Mouse (Mus musculus) cerebral cortex, adult 2 months (tissue): ENCODE results near the gene Serhl.

ENCODE experiments used
- WGBS: fragments of 180-500 bp; shearing (Covaris S2); methylation state at CpG from one replicate; pipeline ENCODE4 v1.1.7; 2018; 5-methylcytosine and 5-hydroxymethylcytosine counted together

The Serhl gene

DNA sequence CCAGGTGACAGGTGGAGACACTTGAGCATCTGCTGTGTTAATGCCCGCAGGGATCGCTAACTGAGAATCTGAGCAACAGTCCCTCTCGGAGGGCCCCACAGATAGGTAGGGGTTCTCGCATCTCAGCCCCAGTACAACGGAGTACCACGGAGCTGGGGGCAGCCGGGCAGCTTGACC, at the start of gene Serhl:
Gene Serhl, plus strand, starts transcription at position 78 of the 177 bp plus-strand sequence.
- WGBS = 54% methylated on average over 7 of the region's 7 CpGs

DNA sequence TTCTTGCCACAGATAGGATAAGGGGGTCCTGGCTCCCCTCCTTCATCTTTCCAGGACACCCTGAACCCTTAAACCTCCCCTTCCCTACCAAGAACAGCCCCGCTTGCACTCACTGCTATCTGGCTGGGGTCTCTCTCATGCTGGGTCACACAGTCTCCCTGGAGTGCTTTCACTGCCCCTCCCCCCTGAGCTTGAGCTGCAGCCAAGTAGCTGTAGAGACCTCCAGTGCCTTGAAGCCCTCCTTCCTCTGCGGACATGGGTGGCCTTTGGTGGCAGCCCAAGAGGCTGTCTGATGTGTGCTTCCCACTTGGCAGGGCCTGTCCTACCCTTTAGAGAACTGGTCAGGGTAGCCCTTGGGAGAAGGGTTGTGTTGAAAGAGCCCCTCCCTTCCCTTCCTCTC, 49.1 kb upstream of the Serhl start:
- 82% methylated on average over 2 of the region's 2 CpGs for WGBS

DNA sequence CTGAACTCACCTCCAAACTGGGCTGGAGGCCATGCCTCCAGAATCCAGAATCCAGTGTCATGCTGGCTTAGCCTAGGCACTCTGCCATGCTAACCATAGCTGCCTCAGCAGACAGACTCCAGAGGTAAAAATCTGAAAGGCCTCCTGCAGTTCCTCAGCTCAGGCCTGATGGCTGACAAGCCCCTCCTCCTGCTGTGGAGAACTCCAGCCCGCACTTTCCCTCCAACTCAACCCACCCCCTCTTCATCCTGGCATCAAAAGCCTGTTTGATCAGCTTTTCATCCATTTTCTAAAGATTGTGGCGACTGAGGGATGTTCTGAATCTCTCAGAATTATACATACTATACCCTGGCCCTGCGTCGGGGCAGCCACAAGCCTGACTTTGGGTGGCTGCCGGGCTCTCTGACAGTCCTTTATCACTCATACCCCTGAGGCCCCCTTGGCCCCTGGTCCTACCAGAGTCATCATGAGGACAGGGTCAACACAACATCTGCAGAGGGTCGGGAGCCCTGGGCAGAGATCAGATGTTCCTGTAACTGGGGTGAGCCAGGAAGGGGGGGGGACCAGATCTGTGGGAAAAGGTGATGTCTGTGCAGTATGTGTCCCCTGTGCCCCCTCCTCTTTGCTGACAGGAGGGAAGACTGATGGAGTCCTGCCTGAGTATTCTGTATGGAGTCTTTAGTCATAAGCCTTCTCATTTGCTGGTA, 46.5 kb upstream of the Serhl start:
- 30% methylated on average over 6 of the region's 6 CpGs for WGBS

DNA sequence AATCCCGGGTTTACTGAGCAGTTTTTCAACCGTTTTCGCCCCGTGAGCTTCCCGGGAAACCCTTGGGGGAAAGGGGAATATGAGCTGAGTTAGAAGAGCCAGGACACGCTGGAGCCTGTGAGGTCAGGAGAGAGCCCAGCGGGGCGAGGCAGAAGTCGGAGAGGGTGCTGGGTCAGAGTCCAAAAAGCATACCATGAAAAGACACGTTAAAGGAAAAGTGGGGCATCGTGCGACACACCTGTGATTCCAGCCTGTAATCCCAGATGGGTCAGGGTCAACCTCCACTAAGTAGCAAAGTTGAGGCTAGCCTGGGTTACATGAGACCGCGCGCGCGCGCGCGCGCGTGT, 46.0 kb upstream of the Serhl start:
- WGBS = 75% methylated on average over 22 of the region's 22 CpGs

DNA sequence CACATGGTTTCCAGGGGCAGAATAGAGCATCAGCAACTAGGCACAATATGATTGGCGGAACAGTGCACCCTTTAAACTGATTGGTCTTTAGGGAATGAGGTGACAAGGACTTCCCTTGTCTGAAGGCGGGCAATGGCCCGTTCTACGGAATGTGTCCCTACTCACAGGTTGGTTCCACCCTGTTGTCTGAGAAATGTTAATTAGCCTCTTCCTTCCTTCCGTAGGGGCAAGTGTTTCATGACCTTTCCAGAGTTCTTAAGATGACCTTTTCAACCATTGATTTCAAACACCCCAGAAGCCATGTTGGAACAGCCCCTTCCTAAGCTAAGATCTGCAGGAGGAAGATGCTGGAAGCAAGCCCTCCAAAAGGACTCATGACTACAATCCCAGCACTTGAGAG, 43.7 kb upstream of the Serhl start:
- WGBS = 91% methylated on average over 5 of the region's 5 CpGs

DNA sequence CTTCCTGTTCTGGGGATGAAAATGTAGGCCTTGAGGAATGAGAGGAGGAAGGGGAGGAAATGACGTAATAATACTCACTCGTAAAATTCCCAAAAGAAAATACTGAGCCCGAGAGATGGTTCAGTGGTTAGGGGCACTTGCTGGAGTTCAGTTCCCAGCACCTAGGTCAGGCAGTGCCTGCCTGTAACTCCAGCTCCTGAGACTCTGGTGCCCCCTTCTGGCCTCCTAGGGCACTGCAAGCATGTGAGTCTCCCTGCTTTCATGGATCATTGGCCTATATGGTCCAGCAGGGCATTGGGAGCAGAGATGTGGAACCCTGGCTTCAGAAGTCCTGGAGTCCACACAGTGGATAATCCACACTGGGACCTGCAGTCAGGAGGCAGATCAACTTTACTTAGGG, 43.0 kb upstream of the Serhl start:
- 92% methylated on average over 3 of the region's 3 CpGs for WGBS

DNA sequence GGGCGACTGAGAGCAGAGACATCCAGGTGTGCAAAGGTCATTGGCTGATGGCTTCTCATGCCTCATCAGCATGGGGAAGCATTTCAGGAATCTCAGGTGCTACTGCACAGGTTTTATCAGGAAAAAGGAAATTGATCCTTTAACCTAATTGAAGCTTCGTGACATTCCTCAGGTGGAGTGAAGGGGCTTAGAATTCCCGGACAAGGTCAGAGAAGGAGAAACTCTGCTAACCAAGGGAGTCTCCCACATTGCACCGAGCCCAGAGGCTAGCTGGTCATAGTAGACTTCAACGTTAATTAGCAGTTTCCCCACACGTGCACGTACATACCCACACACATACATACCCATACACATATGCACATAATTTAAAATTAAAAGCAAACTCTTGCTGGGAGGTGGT, 42.6 kb upstream of the Serhl start:
- WGBS = 75% methylated on average over 7 of the region's 7 CpGs

DNA sequence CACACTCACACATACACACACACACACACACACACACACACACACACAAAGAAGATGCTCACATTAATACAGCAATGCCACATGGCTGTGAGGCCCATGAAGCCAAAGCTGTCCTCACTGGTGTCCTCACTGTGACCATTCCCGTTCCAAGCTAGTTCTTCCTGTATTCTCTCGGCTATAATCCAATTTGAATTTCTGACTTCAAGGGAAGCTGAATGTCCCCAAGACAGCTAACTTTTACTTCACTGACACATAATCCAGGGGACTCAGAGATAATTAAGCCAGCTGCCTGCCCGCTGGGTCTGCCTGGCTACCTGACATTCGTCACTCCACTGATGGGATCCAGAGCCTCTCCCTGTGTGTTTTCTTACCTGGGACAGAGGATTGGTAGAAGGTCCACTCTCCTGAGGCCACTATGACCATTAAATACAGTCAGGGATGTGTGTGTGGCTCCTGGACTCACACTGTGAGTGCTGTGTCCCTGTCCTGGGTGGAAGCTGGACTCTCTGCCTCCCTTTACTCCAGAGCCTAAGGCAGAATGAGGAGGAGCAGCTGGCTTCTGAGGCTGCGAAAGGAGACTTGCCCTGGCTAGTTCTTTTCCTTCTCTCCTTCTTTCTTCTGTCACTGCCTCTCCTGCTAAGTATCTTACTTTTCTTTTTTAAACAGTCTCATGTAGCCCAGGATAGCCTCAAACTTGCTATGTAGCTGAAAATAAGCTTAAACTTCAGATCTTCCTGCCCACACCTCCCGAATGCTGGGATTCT, 36.8 kb upstream of the Serhl start:
- WGBS = 78% methylated on average over 6 of the region's 6 CpGs

DNA sequence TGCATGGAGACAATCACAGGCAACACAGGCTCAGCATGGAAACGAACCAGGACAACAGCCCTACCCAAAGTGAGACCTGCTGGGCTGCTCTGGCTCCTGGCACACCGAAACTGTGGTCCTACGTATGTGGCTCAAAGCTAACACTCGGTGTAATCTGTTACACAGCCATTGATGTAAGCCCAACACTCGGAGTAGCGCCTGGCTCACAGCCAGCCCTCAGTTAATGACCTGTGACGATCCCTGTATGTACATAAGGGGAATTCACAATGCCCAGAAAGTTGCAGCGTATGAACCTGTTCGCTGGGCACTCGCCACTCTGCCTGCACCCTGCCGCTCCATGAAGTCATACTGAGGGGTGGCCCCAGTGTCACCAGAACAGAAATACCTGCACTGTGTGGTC, 36.0 kb upstream of the Serhl start:
- WGBS = 57% methylated on average over 11 of the region's 11 CpGs

DNA sequence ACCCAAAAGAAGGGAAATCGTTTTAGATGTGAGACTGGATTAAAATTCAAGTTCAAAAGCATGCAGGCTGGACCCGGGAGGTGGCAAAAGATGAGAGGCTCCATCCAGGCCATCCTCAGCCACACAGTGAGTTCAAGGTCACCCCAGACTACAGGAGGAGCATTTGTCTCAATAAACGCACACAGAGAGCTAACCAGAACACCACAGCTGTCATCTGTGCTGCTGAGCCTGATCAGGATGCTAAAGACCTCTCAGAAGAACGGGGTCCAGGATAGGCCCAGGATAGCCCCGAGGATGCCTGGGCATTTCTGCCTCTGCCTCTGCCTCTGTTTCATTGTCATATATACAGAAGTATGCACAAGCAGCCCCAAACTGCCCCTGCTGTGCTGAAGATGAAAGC, 33.7 kb upstream of the Serhl start:
- WGBS = 28% methylated on average over 5 of the region's 5 CpGs

DNA sequence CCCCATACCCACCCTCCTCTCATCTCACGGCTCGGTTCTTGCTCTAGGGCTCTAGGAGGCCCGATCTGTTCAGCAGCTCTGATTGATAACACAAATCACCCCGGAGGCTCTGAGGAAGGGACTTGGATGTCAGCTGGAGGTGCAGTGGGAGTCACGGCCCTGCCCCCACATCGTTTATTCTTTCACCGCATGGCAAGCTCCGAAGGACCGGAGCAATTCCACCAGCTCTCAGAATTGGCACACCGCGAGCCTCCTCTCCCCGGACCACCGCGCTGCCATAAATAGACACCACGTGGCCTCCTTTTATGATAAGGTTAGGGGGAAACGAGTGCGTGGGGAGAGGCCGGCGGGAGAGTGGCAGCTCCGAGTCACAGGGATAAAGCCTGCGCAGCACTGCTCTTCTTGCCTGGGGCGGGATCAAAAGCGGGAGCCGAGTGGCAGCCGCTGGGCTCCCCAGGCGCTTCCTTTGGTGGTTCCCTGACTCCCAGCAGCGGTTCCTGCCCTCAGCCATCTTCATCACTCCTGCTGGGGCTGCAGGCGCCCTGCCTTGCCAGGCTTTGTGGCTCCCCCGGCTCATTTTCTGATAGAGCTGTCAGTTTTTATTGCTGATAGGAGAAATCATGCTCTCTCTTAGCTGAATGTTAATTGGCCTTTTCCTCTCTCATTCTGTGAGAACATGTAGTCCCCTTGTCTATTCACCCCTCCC, 32.8 kb upstream of the Serhl start:
- under 1% methylated on average over 29 of the region's 29 CpGs for whole genome bisulfite sequencing

DNA sequence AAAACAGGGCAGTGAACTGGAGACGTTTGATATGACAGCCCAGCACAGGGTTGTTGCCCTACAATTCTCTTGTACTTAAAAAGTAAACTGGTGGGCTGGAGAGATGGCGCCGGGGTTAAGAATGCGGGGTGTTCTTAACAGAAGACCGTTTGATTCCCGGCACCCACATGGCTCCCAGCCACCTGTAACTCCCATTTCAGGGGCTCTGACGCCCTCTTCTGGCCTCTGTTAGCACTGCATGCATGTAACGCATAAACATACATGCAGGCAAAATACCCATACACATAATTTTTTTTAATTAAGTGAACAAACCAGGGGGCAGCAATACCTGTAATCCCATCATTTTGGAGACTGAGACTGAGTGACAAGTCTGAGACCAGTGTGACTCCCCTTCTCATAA, 31.8 kb upstream of the Serhl start:
- 74% methylated on average over 8 of the region's 8 CpGs for WGBS

DNA sequence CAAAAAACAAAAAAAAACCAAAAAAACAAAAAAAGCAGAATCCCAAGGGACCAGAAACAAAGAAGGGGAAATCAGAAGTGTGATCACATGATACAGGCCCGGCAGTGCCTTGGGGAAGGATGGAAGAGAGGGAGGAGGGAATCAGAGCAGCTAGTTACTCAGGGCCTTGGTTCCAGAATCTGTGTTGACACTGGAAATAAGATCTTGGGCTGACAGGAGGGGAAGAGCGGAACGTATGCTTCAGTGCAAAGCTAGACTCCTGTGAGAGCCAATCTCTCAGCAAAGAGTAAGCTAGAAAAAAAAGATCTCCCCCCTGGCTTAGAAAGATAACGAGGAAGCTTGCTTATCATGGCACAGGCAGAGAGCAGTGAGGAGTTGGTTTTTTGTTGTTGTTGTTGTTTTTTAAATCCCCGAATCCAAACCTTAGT, 30.1 kb upstream of the Serhl start:
- WGBS = 59% methylated on average over 5 of the region's 5 CpGs

DNA sequence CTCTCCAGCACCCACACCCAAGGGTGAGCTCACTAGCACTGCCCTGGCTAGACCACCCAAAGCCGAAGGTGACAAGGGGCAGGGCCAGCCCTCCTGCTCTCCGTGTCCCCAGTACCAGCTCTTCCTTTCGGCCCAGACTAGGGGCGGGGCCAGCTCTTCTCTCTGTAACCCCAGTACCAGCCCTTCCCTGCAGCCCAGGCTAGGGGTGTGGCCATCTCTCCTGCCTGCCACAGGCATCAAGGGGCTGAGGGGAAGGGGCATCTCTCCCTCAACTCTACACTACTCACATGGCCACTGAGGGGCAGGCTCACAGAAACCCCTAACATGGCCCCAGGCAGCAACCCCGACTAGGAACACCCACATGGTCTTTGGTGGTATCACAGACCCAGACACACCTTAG, 27.6 kb upstream of the Serhl start:
- 53% methylated on average over 5 of the region's 5 CpGs for WGBS

DNA sequence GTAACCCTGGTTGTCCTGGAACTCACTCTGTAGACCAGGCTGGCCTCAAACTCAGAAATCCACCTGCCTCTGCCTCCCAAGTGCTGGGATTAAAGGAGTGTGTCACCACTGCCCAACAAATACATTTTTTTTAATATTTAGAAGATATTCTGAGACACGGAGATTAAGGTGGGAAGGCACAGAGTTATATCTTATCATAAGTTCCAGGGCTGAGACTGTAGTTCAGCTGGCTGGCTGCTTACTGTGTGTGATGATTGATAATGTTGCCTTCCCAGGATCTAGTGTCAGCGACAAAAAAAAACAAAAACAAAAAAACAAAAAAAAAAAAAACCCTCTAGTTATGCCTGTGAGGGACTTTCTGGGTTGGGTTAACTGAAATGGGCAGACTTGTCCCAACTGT, 26.7 kb upstream of the Serhl start:
- WGBS = 91% methylated on average over 2 of the region's 2 CpGs

DNA sequence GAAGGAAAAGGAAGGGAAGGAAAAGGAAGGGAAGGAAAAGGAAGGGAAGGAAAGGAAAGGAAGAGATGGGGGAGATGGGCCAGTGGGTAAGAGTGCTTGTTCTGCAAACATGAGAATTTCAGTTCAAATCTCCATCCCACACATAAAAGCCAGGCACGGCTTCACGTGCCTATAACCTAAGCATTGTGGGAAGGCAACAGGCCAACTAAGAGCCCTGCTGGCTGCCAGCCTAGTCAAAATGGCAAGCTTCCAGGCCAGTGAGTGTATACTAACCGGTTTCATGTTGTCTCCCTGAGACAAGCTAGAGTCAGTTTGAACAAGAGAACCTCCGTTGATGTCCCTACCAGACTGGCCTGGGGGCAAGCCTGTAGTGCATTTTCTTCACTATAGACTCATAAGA, 23.8 kb upstream of the Serhl start:
- 20% methylated on average over 4 of the region's 4 CpGs for WGBS

DNA sequence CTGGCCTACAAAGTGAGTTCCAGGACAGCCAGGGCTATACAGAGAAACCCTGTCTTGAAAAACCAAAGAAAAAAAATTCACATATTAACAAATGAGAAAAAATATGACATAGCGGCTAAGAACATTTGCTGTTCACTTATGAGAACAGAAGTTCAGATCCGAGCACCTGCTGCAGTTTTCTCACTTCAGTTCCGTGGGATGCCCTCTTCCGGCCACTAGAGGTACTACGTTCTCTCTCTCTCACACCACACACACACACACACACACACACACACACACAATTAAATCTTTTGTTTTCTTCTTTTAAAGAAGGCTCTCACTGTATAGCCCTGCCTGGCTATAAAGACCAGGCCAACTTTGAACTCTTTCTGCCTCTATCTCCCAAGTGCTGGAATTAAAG, 21.0 kb upstream of the Serhl start:
- 94% methylated on average over 5 of the region's 5 CpGs for WGBS

DNA sequence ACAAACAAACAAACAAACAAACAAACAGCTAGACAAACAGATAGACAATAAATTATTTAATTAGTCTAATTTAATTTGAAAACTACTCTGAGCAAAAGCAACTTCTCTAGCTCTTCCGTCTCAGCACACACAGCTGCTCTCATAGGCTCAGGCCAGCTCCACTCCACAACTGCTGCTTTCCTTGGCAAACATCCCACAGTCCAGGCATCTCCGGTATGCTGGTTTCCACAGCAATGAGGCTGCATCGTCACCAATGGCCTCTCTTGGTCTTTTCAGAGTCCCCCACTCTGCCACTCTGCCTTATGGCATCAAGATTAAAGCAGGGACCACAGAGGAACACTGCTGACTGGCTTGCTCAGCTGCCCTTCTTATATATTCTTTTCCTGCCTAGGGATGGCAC, 18.4 kb upstream of the Serhl start:
- WGBS = 44% methylated on average over 3 of the region's 3 CpGs

DNA sequence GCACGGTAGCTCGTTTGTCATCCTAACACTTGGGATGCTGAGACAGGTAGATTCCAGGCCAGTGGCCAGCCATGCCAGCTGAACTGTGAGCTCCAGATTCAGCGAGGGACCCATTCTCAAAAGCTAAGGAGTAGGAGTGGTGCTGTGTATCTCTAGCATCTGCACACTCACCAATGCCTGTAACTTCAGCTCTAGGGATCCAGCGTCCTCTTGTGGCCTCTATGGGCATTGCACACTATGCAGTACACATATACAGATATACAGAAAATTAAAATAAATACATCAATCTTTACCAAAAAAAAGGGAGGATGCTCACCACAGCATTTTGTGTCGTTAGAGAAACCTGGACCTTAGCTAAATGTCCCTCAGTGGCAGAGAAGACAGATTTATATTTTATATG, 17.6 kb upstream of the Serhl start:
- 88% methylated on average over 5 of the region's 5 CpGs for WGBS

DNA sequence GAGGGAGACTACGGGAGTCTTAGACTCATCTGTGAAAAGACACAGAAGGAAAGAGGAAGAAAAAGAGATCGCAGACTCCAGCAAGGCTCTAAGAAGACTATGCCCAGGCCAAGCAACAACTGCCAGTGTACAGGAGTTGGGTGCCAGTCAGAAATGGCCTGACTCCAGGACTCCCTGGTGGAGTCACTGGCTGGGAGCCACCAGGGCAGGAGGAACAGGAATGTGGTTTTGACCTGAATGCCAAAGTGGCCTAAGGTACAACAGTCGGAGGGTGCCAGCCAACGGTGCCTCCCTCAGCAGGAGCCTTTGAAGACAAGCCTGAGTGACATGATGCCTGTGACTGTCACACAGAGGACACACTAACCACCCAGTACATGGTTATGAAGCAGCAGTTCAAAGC, 15.1 kb upstream of the Serhl start:
- 75% methylated on average over 4 of the region's 4 CpGs for WGBS

DNA sequence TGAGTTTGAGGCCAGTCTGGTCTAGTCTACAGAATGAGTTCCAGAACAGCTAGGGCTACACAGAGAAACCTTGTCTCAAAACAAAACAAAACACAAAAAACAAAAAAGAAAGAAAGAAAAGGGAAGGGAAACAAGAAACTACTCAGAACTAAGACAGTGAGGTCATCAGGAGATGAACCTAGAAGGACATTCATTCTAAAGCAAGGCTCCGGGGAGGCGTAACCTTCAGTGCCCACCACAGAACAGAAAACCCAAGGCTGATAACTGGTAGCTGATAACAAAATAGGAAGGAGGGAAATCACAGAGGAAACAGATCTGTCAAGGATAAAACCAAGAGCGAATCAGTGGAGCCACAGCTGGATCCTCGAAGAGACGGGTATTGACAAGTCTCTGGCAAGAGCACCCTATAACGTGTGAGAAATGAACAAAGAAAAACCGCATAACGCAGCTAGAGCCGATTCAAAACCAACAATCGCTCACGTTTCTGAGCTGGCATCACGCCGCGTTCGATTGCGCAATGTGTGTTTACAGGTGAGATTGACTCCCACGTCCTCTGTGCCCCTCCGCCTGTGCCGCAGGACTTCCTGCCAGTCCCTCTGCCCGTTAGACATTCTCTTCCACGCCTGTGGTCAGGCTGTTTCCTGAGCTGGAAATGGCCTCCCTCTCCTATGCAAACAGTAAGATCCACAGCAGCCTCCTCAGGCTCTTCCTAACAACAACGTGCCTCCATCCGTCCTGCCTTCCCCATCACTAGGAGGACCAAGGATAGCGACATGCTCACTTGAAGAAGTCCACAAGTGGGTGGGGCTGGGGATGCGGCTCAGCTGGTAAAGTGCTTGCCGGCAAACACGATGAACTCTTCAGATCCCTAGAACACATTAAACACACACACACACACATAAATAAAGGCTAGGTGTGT, 13.4 kb upstream of the Serhl start:
- WGBS = 62% methylated on average over 27 of the region's 27 CpGs

DNA sequence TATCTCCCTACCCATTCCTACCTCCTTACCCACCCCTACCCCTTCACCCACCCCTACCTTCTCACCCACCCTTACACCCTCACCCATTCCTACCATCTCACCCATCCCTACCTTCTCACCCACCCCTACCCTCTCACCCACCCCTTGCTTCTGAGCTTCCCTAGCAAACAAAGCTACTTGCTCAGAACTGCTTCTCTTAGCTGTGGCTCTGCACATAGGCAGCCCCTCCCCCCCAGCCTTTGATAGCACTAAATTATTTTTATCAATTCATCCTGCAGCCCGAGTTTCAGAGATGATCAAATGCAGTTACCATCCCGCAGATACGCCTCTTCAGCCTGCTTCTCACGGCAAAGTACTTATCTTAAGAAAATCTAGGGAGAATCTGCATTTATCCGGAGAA, 5.8 kb upstream of the Serhl start:
- 39% methylated on average over 5 of the region's 5 CpGs for WGBS
